In the genomic region with DNA sequence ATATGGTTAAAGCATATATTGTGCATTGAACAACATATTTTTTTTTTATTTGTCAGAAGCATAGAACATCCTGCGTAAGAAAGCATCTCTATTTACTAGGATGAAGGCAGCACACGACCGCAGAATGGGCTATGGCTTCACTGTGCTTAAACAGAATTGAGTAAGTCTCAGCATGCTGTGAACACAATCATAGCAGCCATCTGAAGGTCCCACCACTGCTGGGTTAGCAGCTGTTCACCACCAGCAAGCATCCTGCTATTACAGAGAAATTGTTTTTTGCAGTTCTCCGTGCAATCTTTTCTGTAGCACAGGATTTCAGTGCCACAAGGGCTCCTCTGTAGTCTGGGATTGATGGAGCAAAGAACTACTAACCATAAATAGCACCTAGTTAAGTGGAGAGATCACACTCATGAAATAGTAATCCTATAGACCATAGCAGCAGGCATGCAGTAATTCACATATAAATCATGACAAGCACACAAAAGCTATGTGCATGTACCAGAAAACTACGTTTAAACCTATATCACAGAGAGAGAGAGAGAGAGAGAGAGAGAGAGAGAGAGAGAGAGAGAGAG, we compare ENCODE assay signal across 17 mouse cellular contexts.
DNase-seq lines count a peak whose midpoint lies in the region; ATAC-seq lines count a peak whose summit lies in the region.
"Had no signal": no experiment of that assay in that cellular context is flagged by ENCODE, and none has a peak within 500 bp of the region (broad histone marks: within the 10 kb centered on the region; RNA-seq: fewer than 3 reads in every experiment).

No protein-coding gene starts in this region.

- H3K27ac ChIP-seq in forebrain, embryonic 15.5 days (replicated peaks) = peak overlapping the region; percentile 34; the same call in 1 of the 2 replicates
- peak overlapping the region; percentile 60 for H3K27ac ChIP-seq in hindbrain, embryonic 13.5 days
- H3K27ac ChIP-seq in neural tube, embryonic 12.5 days = no peak overlapping the region
- H3K27ac ChIP-seq: embryonic facial prominence, embryonic 10.5 days; limb, embryonic 10.5 days; liver, embryonic 13.5 days; stomach, postnatal 0 days had no signal

- H3K27me3 ChIP-seq in forebrain, embryonic 15.5 days = no peaks in the 10 kb centered on the region
- H3K27me3 ChIP-seq in hindbrain, embryonic 13.5 days = no peaks in the 10 kb centered on the region
- no peaks in the 10 kb centered on the region for H3K27me3 ChIP-seq in neural tube, embryonic 12.5 days (replicated peaks)
- H3K27me3 ChIP-seq: liver, embryonic 13.5 days had no signal

- peak; percentile 32; the same call in 1 of the 2 replicates for ATAC-seq in forebrain, embryonic 15.5 days (replicated peaks)
- ATAC-seq in hindbrain, embryonic 13.5 days (ENCODE audit: low FRiP score) = peak; percentile 55
- peak; percentile 63 for ATAC-seq in neural tube, embryonic 12.5 days (ENCODE audit: low FRiP score, low read depth)
- ATAC-seq: lung, postnatal 0 days had no signal

- 69% methylated on average over 5 of the region's 5 CpGs for WGBS in forebrain, embryonic 15.5 days
- 59% methylated on average over 5 of the region's 5 CpGs for WGBS in hindbrain, embryonic 13.5 days
- WGBS in neural tube, embryonic 12.5 days = 54% methylated on average over 5 of the region's 5 CpGs

- no peaks in the 10 kb centered on the region for H3K9me3 ChIP-seq in forebrain, embryonic 15.5 days
- no peaks in the 10 kb centered on the region for H3K9me3 ChIP-seq in hindbrain, embryonic 13.5 days
- no peaks in the 10 kb centered on the region for H3K9me3 ChIP-seq in neural tube, embryonic 12.5 days
- H3K9me3 ChIP-seq: embryonic facial prominence, embryonic 10.5 days; limb, embryonic 10.5 days; liver, embryonic 13.5 days had no signal

- no peak overlapping the region for H3K4me3 ChIP-seq in forebrain, embryonic 15.5 days
- H3K4me3 ChIP-seq in hindbrain, embryonic 13.5 days = no peak overlapping the region
- no peak overlapping the region for H3K4me3 ChIP-seq in neural tube, embryonic 12.5 days
- H3K4me3 ChIP-seq: embryonic facial prominence, embryonic 10.5 days; limb, embryonic 10.5 days; liver, embryonic 13.5 days had no signal

- intact Hi-C loops in left cerebral cortex, postnatal 36 days (cut with DNase I) = no loop called here

- H3K4me1 ChIP-seq in forebrain, embryonic 15.5 days = peaks cover 20% of the 10 kb centered on the region
- H3K4me1 ChIP-seq in hindbrain, embryonic 13.5 days (replicated peaks) = peaks cover 16% of the 10 kb centered on the region
- H3K4me1 ChIP-seq in neural tube, embryonic 12.5 days = no peaks in the 10 kb centered on the region
- H3K4me1 ChIP-seq: embryonic facial prominence, embryonic 10.5 days; limb, embryonic 10.5 days; liver, embryonic 13.5 days had no signal

- no peaks in the 10 kb centered on the region for H3K36me3 ChIP-seq in forebrain, embryonic 15.5 days
- no peaks in the 10 kb centered on the region for H3K36me3 ChIP-seq in hindbrain, embryonic 13.5 days
- no peaks in the 10 kb centered on the region for H3K36me3 ChIP-seq in neural tube, embryonic 12.5 days
- H3K36me3 ChIP-seq: embryonic facial prominence, embryonic 10.5 days; limb, embryonic 10.5 days; liver, embryonic 13.5 days had no signal

- H3K4me2 ChIP-seq in forebrain, embryonic 15.5 days (replicated peaks) = no peak overlapping the region
- no peak overlapping the region for H3K4me2 ChIP-seq in hindbrain, embryonic 13.5 days
- H3K4me2 ChIP-seq in neural tube, embryonic 12.5 days (replicated peaks) = no peak overlapping the region
- H3K4me2 ChIP-seq: liver, embryonic 13.5 days had no signal

- H3K9ac ChIP-seq in forebrain, embryonic 15.5 days (replicated peaks) = no peak overlapping the region
- H3K9ac ChIP-seq in hindbrain, embryonic 13.5 days = no peak overlapping the region
- H3K9ac ChIP-seq in neural tube, embryonic 12.5 days = no peak overlapping the region
- H3K9ac ChIP-seq: liver, embryonic 13.5 days had no signal

- peak; percentile 2 for DNase-seq in left cerebral cortex, adult 11 months (ENCODE audit: low spot score)
- no peak for DNase-seq in left cerebral cortex, postnatal 36 days (ENCODE audit: low spot score in 2 of 2)
- no peak for DNase-seq in ovary, adult 18-20 months (ENCODE audit: low spot score)
- no peak for DNase-seq in spleen, postnatal 4 days (ENCODE audit: low spot score in 2 of 2)
- DNase-seq: cerebellum, adult 8-10 months; gastrocnemius, postnatal 14 days; heart, postnatal 14 days; kidney, adult 11 months; liver, embryonic 13.5 days; thymus, postnatal 36 days had no signal
